ENCODE assay signal across 22 mouse cellular contexts in the genomic region with DNA sequence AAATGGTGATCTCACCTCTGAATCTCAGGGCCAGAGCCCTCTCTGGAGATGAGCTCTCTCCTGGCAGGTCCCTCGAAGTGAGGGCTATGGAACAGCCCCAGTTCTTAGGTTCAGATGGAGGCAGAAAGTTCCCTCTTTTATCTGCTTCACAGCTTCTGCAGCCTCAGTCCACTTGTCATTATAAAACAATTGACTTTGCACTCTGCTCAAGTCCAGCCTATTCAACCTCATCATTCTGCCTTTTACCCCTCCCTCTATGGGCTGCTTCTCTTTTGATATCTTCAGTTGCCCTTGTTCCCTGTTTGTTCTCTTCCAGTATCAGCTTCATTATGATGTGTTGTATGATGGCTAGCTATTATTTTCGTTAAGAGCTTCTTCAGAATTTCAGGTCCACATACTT.
"Had no signal": no experiment of that assay in that cellular context is flagged by ENCODE, and none has a peak within 500 bp of the region (broad histone marks: within the 10 kb centered on the region; RNA-seq: fewer than 3 reads in every experiment).

No protein-coding gene starts in this region.

- H3K27me3 ChIP-seq: heart, embryonic 13.5 days; heart, embryonic 15.5 days; hindbrain, embryonic 13.5 days; hindbrain, embryonic 15.5 days; limb, embryonic 13.5 days; limb, embryonic 15.5 days; liver, embryonic 12.5 days had no signal

- H3K4me2 ChIP-seq: heart, embryonic 11.5 days; heart, embryonic 13.5 days; heart, embryonic 15.5 days; hindbrain, embryonic 13.5 days; hindbrain, embryonic 15.5 days; limb, embryonic 13.5 days; limb, embryonic 15.5 days; liver, embryonic 12.5 days had no signal

- H3K36me3 ChIP-seq: heart, embryonic 13.5 days; heart, embryonic 15.5 days; hindbrain, embryonic 13.5 days; hindbrain, embryonic 15.5 days; limb, embryonic 13.5 days; limb, embryonic 15.5 days; liver, embryonic 12.5 days had no signal

- H3K27ac ChIP-seq: heart, adult 2 months; heart, embryonic 13.5 days; heart, embryonic 15.5 days; hindbrain, embryonic 13.5 days; hindbrain, embryonic 15.5 days; hindbrain, postnatal 0 days; limb, embryonic 13.5 days; limb, embryonic 15.5 days; liver, embryonic 12.5 days; liver, embryonic 14.5 days had no signal

- H3K9ac ChIP-seq: forebrain, postnatal 0 days; heart, embryonic 13.5 days; heart, embryonic 15.5 days; hindbrain, embryonic 13.5 days; hindbrain, embryonic 15.5 days; limb, embryonic 13.5 days; limb, embryonic 15.5 days; liver, embryonic 12.5 days; liver, embryonic 14.5 days had no signal

- ATAC-seq: forebrain, postnatal 0 days; hindbrain, postnatal 0 days; intestine, embryonic 16.5 days; liver, embryonic 12.5 days had no signal

- DNase-seq: forebrain, postnatal 0 days; gastrocnemius, postnatal 14 days; gastrocnemius, postnatal 36 days; heart, adult 11 months; heart, adult 2 months; heart, postnatal 14 days; heart, postnatal 36 days; kidney, postnatal 10 days; layer of hippocampus, adult 9-11 months; layer of hippocampus, postnatal 36 days; left cerebral cortex, postnatal 4 days had no signal

- H3K4me1 ChIP-seq: heart, embryonic 13.5 days; heart, embryonic 15.5 days; hindbrain, embryonic 13.5 days; hindbrain, embryonic 15.5 days; limb, embryonic 13.5 days; limb, embryonic 15.5 days; liver, embryonic 12.5 days had no signal

- H3K4me3 ChIP-seq: heart, adult 2 months; heart, embryonic 13.5 days; heart, embryonic 15.5 days; hindbrain, embryonic 13.5 days; hindbrain, embryonic 15.5 days; limb, embryonic 13.5 days; limb, embryonic 15.5 days; liver, embryonic 12.5 days had no signal

- H3K9me3 ChIP-seq: heart, embryonic 13.5 days; heart, embryonic 15.5 days; hindbrain, embryonic 13.5 days; hindbrain, embryonic 15.5 days; limb, embryonic 13.5 days; limb, embryonic 15.5 days; liver, embryonic 12.5 days had no signal
